Mouse (Mus musculus): ENCODE data around the gene Map4. TPM values are rescaled to one million over a fixed set of nuclear protein-coding genes. Genes with fewer than 3 reads are reported as not detected.

The Map4 gene
- polyA plus RNA-seq, 1 experiment = 107 TPM

DNA sequence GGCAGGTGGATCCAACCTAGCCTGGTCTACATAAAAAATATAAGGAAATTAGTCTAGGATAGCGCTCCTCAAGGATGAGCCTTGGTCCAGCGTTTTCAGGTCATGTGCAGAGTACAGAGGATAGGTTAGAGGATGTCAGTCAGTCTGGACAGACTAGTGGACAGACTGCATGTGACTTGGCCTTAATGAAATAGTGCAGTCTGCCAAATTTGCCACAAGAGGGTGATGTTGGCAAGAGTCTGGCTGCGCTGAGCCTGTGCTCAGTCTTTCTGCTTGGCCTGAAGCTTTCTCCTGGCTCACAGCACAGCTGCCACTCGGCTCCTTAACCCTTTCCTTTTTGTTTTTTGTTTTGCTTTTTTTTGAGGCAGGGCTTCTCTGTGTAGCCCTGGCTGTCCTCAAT lies 54.2 kb downstream of the Map4 start:
- Histone ChIP-seq H3K27ac (ENCODE audit: insufficient read depth, low read depth, low read length) (no peak overlapping the region), H3K27me3 (replicated peaks; ENCODE audit: control insufficient read depth, insufficient read depth, low read length) (no peaks in the 10 kb centered on the region), H3K4me3 (ENCODE audit: insufficient read depth, low read depth, low read length) (no peak overlapping the region), H3K36me3 (ENCODE audit: control insufficient read depth, insufficient read depth, low read length) (no peaks in the 10 kb centered on the region), H3K4me1 (ENCODE audit: control insufficient read depth, insufficient read depth, low read length) (no peaks in the 10 kb centered on the region; the same call in 1 of the 2 replicates)
- WGBS = 22% methylated on average over 4 of the region's 4 CpGs
- no peak for TF ChIP-seq POLR2A (IDR thresholded peaks at IDR 0.05; ENCODE audit: low read depth, low read length)
- peak; percentile 99 for TF ChIP-seq CTCF (conservative IDR thresholded peaks at IDR 0.05; ENCODE audit: insufficient read depth, insufficient read length, low read depth, low read length)
- DNase-seq = peak; percentile 85

DNA sequence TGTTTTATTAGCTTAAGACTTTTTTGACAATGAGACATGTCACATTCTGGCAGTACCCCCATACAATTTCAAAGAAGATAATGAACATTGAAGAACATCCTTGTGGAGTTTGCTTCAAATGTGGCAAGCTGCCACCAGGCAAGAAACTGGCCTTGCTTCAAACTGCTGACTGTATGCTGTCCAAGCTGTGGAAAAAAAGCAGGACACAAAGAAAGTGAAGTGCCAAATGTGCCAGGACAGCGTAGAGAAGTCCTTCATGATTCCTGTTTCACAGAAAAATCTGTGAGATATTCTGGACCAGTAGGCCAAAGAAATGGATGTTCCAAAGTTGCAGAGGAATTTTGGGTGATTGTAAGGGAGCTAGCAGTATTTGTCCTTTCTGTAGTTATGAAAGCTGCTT lies 57.8 kb downstream of the Map4 start:
- Histone ChIP-seq H3K36me3 (ENCODE audit: control insufficient read depth, insufficient read depth, low read length) (no peaks in the 10 kb centered on the region), H3K4me1 (ENCODE audit: control insufficient read depth, insufficient read depth, low read length) (no peaks in the 10 kb centered on the region; the same call in 1 of the 2 replicates), H3K27me3 (replicated peaks; ENCODE audit: control insufficient read depth, insufficient read depth, low read length) (no peaks in the 10 kb centered on the region), H3K4me3 (ENCODE audit: insufficient read depth, low read depth, low read length) (no peak overlapping the region), H3K27ac (ENCODE audit: insufficient read depth, low read depth, low read length) (no peak overlapping the region)
- no peak for TF ChIP-seq CTCF (conservative IDR thresholded peaks at IDR 0.05; ENCODE audit: insufficient read depth, insufficient read length, low read depth, low read length)
- no peak for TF ChIP-seq POLR2A (IDR thresholded peaks at IDR 0.05; ENCODE audit: low read depth, low read length)
- WGBS = 56% methylated on average over 1 of the region's 1 CpGs
- DNase-seq = peak; percentile 51

GRCm38 (mm10) chr9:109997441-109997840 lies 66.2 kb downstream of the Map4 start:
- Histone ChIP-seq H3K4me3 (ENCODE audit: insufficient read depth, low read depth, low read length) (no peak overlapping the region), H3K36me3 (ENCODE audit: control insufficient read depth, insufficient read depth, low read length) (no peaks in the 10 kb centered on the region), H3K4me1 (ENCODE audit: control insufficient read depth, insufficient read depth, low read length) (no peaks in the 10 kb centered on the region), H3K27me3 (replicated peaks; ENCODE audit: control insufficient read depth, insufficient read depth, low read length) (no peaks in the 10 kb centered on the region), H3K27ac (ENCODE audit: insufficient read depth, low read depth, low read length) (no peak overlapping the region)
- DNase-seq = no peak
- TF ChIP-seq CTCF (conservative IDR thresholded peaks at IDR 0.05; ENCODE audit: insufficient read depth, insufficient read length, low read depth, low read length) = no peak
- TF ChIP-seq POLR2A (IDR thresholded peaks at IDR 0.05; ENCODE audit: low read depth, low read length) = no peak
- WGBS = 79% methylated on average over 4 of the region's 4 CpGs

- 81% methylated on average over 1 of the region's 1 CpGs for WGBS
- H3K36me3 ChIP-seq (ENCODE audit: control insufficient read depth, insufficient read depth, low read length) = no peaks in the 10 kb centered on the region
- H3K4me1 ChIP-seq (ENCODE audit: control insufficient read depth, insufficient read depth, low read length) = no peaks in the 10 kb centered on the region
- H3K4me3 ChIP-seq (ENCODE audit: insufficient read depth, low read depth, low read length) = no peak overlapping the region
- no peak for DNase-seq
- no peaks in the 10 kb centered on the region for H3K27me3 ChIP-seq (replicated peaks; ENCODE audit: control insufficient read depth, insufficient read depth, low read length)
- H3K27ac ChIP-seq (ENCODE audit: insufficient read depth, low read depth, low read length) = no peak overlapping the region
- TF ChIP-seq POLR2A (IDR thresholded peaks at IDR 0.05; ENCODE audit: low read depth, low read length) (no peak), CTCF (conservative IDR thresholded peaks at IDR 0.05; ENCODE audit: insufficient read depth, insufficient read length, low read depth, low read length) (no peak)
Observed at GRCm38 (mm10) chr9:110001946-110002345, 70.7 kb downstream of the Map4 start.

DNA sequence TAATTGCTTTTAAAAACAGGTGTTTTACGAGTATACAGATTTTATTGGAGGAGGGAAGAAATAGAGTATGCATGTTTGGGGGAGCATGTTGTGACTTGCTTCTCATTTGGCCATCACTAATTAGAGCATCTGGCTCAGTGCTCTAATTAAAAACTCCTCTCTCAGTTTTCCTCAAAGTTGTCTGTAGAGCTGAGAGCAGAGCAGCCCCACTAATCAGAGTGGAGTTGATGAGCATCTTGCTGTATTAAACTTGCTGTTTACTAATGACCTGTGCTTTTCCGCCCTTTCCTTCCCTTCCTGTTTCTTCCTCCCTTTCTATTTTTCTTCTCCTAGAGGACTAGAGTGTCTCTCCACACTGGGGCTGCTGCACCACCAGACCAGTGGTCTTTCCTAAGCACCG lies 71.2 kb downstream of the Map4 start:
- Histone ChIP-seq H3K27me3 (replicated peaks; ENCODE audit: control insufficient read depth, insufficient read depth, low read length) (no peaks in the 10 kb centered on the region), H3K4me1 (ENCODE audit: control insufficient read depth, insufficient read depth, low read length) (no peaks in the 10 kb centered on the region), H3K4me3 (ENCODE audit: insufficient read depth, low read depth, low read length) (no peak overlapping the region), H3K36me3 (ENCODE audit: control insufficient read depth, insufficient read depth, low read length) (no peaks in the 10 kb centered on the region), H3K27ac (ENCODE audit: insufficient read depth, low read depth, low read length) (no peak overlapping the region)
- no peak for TF ChIP-seq CTCF (conservative IDR thresholded peaks at IDR 0.05; ENCODE audit: insufficient read depth, insufficient read length, low read depth, low read length)
- TF ChIP-seq POLR2A (IDR thresholded peaks at IDR 0.05; ENCODE audit: low read depth, low read length) = no peak
- no peak for DNase-seq
- 86% methylated on average over 3 of the region's 3 CpGs for WGBS

GRCm38 (mm10) chr9:110019224-110019623 lies 88.0 kb downstream of the Map4 start:
- no peak overlapping the region for H3K4me3 ChIP-seq (ENCODE audit: insufficient read depth, low read depth, low read length)
- no peak for TF ChIP-seq POLR2A (IDR thresholded peaks at IDR 0.05; ENCODE audit: low read depth, low read length)
- peak; percentile 24 for DNase-seq
- H3K27me3 ChIP-seq (replicated peaks; ENCODE audit: control insufficient read depth, insufficient read depth, low read length) = no peaks in the 10 kb centered on the region
- 47% methylated on average over 7 of the region's 7 CpGs for WGBS
- H3K27ac ChIP-seq (ENCODE audit: insufficient read depth, low read depth, low read length) = no peak overlapping the region
- no peaks in the 10 kb centered on the region for H3K4me1 ChIP-seq (ENCODE audit: control insufficient read depth, insufficient read depth, low read length)
- no peaks in the 10 kb centered on the region for H3K36me3 ChIP-seq (ENCODE audit: control insufficient read depth, insufficient read depth, low read length)

- WGBS = 91% methylated on average over 5 of the region's 5 CpGs
Observed at GRCm38 (mm10) chr9:110020405-110020804, 89.1 kb downstream of the Map4 start.

GRCm38 (mm10) chr9:110021463-110021862 lies 90.2 kb downstream of the Map4 start:
- Histone ChIP-seq H3K4me1 (ENCODE audit: control insufficient read depth, insufficient read depth, low read length) (no peaks in the 10 kb centered on the region), H3K36me3 (ENCODE audit: control insufficient read depth, insufficient read depth, low read length) (no peaks in the 10 kb centered on the region), H3K4me3 (ENCODE audit: insufficient read depth, low read depth, low read length) (no peak overlapping the region), H3K27me3 (replicated peaks; ENCODE audit: control insufficient read depth, insufficient read depth, low read length) (no peaks in the 10 kb centered on the region), H3K27ac (ENCODE audit: insufficient read depth, low read depth, low read length) (no peak overlapping the region)
- no peak for TF ChIP-seq POLR2A (IDR thresholded peaks at IDR 0.05; ENCODE audit: low read depth, low read length)
- no peak for TF ChIP-seq CTCF (conservative IDR thresholded peaks at IDR 0.05; ENCODE audit: insufficient read depth, insufficient read length, low read depth, low read length)
- no peak for DNase-seq
- WGBS = 97% methylated on average over 1 of the region's 1 CpGs

More at GRCm38 (mm10) chr9:110020405-110020804, 89.1 kb downstream of the Map4 start:
- no peaks in the 10 kb centered on the region for H3K27me3 ChIP-seq (replicated peaks; ENCODE audit: control insufficient read depth, insufficient read depth, low read length)
- TF ChIP-seq POLR2A (IDR thresholded peaks at IDR 0.05; ENCODE audit: low read depth, low read length) = no peak
- no peaks in the 10 kb centered on the region for H3K36me3 ChIP-seq (ENCODE audit: control insufficient read depth, insufficient read depth, low read length)
- DNase-seq = no peak
- no peak overlapping the region for H3K27ac ChIP-seq (ENCODE audit: insufficient read depth, low read depth, low read length)
- no peaks in the 10 kb centered on the region for H3K4me1 ChIP-seq (ENCODE audit: control insufficient read depth, insufficient read depth, low read length)
- H3K4me3 ChIP-seq (ENCODE audit: insufficient read depth, low read depth, low read length) = no peak overlapping the region

Measured in kidney, adult 2 months (tissue).